Mouse (Mus musculus): ENCODE measurements around the gene Rpp38. TPM values are rescaled to one million over a fixed set of nuclear protein-coding genes. Genes with fewer than 3 reads are reported as not detected.

Gene Rpp38
- total RNA-seq (2021) = 11.1 and 11.3 TPM in 2 replicates
- long read RNA-seq, transcript Rpp38-201 (2 exons, 1,042 nt) = major isoform, 9 of 10 reads
- long read RNA-seq, partial matches to known transcripts = 0 of 10 reads
- long read RNA-seq, other reads (novel, unspliced or antisense) = 1 of 10 reads

DNA sequence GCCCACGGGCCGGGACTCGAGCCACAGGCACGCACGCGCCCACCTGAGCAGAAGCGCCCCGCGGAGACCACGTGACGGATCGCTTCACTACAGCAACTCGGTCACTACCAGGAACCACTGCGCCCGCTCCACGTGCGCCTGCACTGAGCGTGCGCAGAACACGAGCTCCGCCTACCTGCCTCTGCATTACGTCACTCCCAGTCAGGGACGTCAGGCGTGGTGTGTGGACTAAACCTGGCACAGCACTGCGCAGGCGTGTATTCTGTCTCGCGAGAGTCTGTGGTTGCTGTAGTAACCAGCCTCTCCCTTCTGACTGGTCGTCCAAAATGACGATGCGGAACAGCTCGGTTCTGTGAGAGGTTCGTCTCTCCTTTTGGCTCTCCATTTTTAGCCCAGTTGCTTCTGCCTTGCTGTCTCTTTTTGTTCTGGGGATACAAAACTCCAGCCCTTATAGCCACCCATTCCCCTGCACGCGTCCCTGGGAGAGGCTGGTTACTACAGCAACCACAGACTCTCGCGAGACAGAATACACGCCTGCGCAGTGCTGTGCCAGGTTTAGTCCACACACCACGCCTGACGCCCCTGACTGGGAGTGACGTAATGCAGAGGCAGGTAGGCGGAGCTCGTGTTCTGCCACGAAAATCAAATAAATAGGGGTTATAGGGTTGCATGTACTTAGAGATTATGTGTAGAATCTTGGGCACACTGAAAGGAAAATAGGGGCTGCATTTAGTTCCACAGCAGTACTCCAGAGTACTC, at the start of gene Rpp38:
Rpp38 (minus strand) TSS at position 160 of the 759 bp plus-strand sequence.
- peak; percentile 95 for DNase-seq

DNA sequence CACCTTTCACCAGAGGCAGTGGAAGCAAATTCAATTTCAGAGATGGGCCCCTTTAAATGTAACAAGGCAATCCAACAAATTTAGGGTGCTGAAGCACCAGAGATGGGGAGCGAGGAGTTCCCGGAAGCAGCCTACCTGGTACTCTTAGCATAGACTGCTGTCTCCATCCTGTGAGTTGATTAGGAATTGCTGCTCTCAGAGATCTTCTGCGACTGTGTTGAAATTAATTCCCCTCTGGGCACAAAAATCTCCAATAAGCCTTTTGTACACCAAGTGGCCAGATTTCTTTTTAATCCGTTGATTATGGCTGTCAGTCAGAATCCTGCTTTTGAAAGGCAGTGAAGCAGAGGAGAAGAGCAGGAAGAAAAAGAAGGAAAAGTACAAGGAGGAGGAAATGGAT, 32.7 kb upstream of the Rpp38 start:
- DNase-seq = no peak

DNA sequence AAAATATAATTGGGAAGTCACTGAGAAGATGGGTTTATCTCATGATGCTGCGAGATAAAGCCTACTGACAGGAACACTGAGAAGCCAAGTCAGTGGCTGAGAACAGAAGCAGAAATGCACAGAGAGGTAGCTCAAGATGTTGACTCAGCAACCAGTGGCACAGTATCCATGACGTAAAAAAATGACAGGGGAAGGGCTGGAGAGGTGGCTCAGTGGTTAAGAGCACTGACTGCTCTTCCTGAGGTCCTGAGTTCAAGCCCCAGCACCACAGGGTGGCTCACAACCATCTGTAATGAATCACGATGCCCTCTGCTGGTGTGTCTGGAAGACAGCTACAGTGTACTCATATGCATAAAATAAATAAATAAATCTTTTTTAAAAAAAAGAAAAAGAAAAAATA, 28.6 kb upstream of the Rpp38 start:
- DNase-seq = no peak

DNA sequence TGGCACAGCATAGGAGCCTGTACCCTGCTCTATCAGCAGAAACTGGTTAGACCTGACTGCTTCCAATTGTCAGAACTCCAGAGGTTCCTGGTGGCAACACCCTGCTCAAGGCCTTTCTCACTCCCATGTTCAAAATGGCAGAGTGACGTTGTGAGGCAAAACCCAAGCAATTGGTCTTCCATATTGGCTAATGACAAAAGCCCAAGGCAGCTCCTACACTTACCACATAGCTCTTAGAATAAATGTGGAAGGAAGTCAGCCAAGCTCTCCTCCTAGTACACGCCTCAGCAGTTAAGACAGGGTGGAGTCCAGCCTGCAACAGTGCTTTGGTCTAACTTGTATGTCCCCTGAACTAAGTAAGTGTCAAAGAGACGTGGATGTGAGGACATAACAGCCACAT, 25.4 kb upstream of the Rpp38 start:
- DNase-seq = no peak

DNA sequence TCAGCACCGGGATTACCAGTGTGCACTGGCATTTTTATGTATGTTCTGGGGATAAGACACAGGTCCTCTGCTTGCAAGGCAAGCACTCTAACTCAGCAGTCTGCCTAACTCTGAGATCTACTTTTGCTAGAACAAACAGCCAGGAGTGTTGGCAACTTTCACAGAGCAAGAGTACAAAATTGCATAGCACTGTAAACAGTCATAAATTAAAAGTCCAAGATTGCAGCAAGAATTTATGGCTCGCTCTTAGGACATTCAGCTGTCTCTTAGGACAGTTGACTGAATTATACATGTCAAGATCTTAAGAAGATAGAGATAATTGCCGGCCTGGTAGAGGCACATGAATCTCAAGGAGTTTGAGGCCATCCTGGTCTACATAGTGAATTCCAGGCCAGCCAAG, 23.9 kb upstream of the Rpp38 start:
- DNase-seq = no peak

DNA sequence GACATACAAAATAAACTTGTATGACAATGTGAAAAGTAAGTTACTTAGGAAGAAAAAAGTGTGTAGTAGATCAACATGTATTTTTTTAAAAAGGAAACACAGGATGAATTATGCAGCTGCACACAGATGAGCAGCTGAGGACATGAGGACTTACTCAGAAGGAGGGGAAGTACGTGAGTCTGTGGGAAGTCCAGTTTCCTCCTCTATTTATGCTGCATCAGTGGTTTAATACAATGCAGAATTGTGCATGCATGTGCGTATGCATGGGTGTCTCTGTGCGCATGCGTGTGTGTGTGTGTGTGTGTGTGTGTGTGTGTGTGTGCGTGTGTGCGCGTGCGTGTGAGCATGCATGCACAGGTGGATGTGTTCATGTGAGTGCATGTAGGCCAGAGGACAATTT, 23.4 kb upstream of the Rpp38 start:
- DNase-seq = no peak

DNA sequence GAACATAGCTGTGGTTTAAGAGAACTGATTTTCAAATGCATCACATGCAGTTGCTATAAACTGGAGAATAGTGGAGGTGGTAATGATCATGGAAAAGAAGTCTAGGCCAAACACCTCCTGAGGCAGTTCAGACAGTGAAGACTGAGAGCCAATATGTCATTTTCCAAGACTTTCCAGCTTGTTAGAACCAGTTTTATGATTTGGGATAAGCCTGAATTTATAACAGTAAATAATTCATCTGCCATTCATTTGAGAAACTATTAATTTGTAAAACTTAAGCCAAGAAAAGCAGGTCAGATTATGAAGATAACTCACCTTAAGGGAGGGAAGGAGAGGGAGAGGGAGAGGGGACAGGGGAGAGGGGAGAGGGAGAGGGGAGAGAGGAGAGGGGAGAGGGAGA, 20.7 kb upstream of the Rpp38 start:
- no peak for DNase-seq

DNA sequence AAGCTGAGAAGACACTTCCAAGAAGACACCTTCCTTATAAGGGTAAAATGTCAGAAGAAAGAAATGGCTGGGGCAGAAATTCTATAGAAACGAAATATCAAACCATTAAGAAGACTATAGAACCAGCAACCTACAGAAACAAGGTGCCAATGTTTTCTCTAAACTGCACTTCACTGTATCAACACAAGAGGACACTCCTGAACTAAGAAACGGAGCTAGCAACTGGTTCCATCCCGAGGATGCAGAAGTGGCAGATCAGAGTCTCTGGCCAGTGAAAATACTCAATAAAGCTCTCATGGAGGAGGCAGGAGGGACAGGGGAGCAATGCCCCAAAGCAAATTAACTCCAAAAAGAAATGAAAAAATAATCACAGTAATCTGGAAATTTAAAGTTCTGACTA, 16.5 kb upstream of the Rpp38 start:
- DNase-seq = no peak

DNA sequence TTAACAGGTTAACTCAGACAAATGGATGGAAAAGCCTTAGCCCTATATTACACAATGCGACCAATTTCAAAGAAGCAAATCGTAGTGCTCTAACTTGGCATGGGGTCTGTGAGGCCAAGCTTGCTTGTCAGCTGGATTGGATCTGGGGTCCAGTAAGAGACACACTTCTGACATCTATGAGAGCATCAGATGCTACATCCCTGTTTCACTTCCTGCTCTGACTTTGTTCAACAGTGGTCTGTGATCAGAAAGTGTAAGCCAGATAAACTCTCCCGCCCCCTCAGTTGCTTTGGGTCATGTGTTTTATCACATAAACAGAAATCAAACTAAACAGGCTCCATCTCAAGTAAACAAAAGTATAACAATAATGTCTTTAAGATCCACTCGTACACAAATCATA, 16.0 kb upstream of the Rpp38 start:
- no peak for DNase-seq

DNA sequence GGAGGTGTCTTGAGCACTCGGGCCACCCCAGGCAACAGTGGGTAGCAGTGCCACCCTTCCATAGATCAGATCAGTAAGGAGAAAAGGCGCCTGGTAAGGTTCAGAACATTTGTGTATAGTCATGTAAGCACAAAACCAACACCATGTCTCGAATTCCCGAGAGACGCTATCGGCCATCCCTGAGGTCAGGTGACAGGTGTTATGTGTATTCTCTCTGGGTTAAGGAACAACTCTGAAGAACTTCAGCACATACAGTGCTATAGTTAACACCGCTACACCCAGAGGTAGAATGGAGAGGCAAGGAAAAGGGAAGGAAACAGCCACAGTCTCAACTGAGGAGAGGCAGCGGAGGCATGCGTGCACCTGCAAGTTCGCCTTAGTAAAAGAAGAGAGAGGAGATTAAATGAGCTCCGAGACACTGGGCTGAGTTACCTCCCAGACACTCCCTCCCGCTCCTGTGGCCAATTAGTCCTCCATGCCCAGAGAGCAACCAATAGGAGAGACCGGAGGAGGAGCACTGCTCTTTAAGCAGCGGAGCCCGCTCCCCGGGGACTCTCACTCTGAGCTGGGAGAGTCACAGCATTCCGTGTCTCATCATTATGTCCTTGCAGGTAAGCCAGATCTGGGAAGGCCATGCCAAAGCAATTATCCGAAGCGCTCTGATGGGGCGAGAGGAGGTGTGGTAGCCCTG, 3.3 kb upstream of the Rpp38 start, which contains the start of gene Acbd7:
Acbd7 (plus strand) TSS at position 558 of the 691 bp plus-strand sequence.
- peak; percentile 65 for DNase-seq

DNA sequence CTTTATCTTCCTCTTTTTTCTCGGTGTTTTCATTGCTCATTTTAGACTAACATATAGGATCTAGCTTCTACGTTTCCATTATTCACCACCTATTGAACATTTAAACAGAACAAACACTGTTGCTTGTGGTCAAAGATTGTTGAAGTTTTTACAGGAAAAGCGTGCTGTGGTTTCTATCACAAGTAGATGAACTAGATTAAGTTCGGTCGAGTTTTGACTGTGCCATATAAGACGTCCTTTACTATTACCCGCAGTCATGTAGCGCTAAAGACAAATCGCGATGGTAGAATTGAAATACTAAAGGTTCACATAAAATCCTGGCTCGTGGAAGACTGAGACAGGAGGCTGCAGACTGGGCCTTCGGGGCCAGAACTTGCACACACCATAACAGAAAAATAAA, 1.3 kb upstream of the Rpp38 start:
- DNase-seq = no peak

DNA sequence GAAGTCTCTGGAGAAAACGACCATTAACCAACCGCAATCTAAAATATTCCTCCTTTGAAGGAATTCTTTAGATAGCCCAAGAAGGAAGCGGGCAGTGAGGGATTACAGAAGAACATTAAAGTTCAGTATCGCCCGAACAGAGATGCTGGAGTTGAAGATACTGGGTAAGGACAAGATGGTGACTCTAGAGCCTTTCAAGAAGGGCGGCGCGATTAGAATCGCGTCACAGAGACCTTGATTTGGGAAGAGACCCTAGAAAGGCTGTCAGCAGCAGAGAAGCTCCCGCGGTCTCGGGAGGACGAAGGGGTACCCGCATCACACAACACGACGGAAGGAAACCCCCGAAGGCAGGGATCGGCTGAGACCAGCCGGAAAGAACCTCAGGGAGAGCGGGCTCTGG, 387 bp downstream of the Rpp38 start:
- no peak for DNase-seq

DNA sequence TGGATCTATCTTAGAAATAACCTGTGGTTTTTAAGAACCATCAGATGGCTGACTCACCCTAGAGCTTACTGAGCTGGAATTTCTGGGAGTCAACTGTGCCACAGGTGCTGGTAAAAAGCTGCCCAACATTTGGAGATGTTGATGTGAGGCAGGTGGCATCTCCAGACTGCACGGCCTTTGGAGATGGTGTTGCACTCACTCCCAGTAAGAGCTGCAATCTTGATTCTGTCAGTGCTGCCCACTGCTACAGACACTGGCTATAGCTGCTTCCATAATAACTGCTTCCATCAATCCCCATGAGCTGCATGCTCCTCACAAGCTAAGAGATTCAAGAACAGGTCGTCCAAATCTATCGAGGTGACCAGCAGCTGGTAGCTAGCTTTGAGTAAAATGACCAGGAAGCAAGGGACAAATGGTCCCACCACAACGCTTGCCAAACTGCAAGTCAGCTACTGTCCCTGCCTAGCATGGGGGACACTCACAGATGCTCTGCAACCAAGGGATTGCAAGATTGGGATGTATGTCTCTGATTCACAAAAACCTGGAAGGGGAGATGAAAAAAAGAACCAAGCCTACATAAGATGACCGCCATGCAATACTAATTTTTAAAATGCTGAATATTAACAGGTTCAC, 1.3 kb downstream of the Rpp38 start:
- DNase-seq = no peak

DNA sequence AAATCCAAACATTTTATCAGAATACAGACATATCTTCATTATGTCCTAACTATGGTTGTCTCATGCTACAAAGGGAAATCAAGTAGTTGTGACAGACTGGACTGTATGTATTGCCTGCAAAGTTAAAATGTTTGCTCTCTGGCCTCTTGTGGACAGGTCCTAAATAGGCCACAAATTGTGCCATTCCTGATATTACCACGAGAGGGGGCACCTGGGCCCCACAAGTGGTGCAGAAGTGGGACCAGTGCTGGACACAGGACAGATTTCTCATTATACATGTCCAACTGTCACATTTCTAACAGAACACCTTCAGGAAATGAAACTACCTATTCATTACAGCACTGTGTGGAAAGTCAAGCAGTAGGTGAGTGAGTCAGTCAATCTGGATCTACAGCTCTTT, 5.1 kb downstream of the Rpp38 start:
- peak; percentile 65 for DNase-seq

DNA sequence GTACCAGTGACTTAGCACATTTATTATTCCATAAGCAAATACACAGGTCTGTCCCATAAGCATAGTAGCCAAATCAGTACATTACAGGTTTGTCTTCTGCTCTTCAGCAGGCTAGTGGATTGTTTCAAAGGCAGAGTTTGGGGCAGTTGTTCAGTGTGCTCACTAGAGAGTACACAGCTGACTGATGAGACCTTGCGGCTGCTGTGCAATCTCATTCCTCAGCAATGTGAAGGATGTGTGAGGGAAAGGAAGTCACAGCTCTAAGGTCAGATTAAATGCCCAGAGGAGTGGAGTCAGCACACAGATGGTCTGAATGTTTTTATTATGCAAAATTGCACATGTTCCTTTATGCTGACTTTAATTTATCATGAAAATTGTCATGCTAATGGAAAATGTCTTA, 5.9 kb downstream of the Rpp38 start:
- DNase-seq = no peak

DNA sequence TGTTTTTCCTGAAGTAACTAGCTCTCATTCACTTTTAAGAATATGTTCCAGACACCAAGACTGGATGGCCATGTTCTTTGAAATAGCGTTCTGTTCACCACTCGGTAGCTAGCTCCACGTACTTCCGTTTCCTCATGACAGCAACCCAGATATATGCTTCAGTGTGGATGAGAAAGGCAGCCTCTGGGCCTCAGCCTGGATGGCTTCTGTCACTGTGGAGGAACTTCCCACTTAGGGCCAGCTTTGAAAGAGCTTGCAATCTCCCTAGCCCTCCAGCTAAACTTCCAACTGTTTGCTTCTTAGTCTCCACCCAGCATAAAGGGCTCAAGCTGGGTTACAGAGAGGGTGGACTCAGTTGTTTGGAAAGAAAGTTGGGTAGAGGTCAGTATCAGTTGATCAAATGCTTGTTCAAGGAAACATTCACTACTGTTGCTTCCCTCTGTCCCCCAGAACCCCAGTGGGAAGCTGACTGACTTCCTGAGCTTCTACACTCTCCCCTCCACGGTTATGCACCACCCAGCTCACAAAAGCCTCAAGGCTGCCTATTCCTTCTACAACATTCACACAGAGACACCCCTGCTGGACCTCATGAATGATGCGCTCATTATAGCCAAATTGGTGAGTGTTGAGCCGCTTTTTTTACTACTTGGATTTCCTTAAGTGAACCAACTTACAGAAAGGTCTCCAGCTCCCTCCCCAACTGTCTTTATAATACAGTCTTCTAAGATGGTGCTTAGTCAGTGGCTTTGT, 7.9 kb downstream of the Rpp38 start:
- no peak for DNase-seq

DNA sequence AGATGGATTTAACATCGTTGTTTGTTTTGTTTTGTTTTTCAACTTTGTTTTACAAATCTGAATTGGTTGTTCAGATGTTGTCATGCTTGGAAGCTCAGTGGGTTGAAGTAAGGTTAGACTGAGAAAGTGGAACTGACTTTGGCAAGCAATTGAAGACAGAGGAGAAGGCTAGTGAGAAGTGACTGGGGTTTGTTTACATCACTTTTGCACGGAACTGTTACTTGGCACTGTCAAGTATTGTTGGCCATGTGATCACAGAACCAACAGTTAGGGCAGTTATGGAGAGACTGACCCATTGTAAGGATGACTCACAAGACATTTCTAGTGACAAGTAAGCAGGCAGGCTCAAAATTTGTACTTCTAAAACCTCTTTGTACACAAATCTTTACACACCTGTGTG, 9.3 kb downstream of the Rpp38 start:
- DNase-seq = no peak

DNA sequence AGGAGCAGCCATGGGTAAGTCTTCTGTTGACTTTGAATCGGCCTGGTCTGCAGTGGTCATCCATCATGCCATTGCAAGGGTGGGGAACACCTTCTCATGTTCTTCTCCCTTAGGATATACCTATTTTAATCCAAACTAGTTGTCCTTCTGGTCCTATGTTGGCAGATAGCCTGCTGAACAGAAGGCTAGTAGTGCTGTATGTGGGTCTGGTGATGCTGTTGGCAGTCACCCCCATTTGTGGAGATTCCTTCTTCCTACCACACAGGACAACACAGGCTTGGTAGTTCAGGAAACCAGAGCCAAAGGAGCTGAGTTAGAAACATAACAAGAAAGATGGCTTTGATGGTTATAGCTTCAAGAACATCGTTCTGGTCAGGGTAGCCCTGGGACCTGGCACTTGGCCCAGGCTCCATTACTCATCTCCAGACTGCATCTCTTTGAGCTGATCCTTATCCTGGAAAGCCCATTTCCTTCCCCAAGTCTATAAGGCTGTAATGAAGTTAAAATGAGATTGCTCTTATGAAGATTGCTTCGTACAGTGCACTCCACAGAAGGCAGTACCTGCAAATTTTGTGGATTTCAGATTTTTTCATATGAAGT, 26.9 kb downstream of the Rpp38 start:
- peak; percentile 86 for DNase-seq

DNA sequence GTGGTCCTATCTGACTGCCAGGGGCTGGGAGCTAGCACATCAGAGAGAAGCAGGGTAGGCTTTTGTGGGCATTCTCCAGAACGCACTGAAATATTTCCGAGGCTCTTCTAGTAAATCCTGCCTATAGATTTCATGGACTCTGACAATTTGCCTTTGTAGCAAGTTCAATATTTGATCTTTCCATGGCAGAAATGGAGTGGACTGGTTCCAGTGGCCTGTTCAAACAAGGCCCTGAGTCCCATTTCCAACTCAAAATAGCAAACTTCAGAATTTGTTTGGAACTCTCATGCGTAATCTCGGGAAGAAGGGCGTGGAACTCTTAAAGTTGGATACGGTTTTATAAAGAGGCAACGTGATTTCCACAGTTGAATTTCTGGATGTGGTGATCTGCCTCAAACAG, 36.6 kb downstream of the Rpp38 start:
- DNase-seq = no peak

DNA sequence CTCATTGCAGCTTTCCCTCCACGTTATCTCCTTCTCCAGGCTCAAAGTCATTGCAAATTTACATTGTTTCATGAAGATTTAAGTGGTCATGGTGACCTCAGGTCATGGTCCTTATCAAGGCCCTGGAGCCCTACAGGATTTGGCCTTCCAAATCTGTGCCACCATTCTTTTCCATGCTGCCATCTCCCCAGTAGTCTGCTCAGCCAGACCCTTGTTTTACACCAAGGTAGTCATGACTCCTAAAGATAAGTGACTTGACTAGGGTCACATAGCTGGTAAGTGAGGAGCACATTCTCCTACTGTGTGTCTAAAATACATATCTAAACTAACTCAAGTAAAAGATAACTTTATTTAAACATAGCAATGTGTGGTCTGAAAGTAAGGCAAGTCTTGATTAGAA, 40.3 kb downstream of the Rpp38 start:
- DNase-seq = no peak

DNA sequence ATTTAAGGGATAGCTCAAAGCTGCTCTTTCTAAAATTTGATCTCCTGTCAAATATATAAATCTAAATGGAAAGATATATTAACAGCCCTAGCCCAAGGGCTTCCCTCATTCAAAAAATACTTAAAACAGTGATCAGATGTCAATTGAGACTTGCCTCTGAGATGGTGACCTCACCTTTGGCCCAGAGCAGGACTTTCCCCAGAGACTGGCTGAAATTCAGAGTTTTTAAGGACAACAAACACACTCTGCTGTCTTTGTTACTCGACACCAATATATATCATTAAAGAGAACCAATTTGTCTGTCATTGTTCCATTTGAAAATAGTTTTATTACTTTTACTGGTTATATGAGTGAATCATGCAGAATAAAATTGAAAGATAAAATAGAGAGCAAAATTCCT, 42.9 kb downstream of the Rpp38 start:
- no peak for DNase-seq

DNA sequence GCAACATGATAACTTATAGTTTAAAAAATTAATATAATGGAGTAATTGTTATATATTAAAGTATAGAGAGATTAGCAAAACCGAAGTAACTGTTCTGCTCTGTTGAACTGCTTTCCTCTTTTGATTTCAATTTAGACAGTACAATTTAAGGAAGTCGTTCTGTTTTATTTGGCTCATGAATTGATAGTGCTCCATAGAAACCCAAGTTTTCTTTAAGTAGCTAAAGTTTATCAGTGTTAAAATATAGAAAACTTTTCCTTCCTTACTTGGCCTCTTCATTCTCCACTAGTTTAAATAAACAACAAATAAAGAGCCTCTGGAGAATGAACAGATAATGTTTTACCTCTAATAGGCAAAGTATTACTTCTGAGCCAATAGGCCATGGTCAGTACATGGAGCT, 46.2 kb downstream of the Rpp38 start:
- no peak for DNase-seq

All from adrenal gland, postnatal 25 days (tissue).